Mouse (Mus musculus) Patski (cell line): ENCODE data around the gene Frat1. TPM values are rescaled to one million over a fixed set of nuclear protein-coding genes. Genes with fewer than 3 reads are reported as not detected.

ENCODE experiments used
- ATAC-seq: fragments of 100-300 bp; one replicate; pipeline ENCODE4 v1.8.0; 2021
- CTCF ChIA-PET: fragments of 350-600 bp; sonication (Branson Sonifier 250); formaldehyde crosslinking; loops from one replicate; lab custom pipeline; 2022; ENCODE audit warnings: inconsistent platforms; lab: Charles Lee
- POLR2A ChIA-PET: fragments of 350-600 bp; sonication (Branson Sonifier 250); formaldehyde crosslinking; loops from one replicate; lab custom pipeline; 2022; ENCODE audit warnings: antibody characterized with exemption, inconsistent platforms; lab: Charles Lee
- DNase-seq: peaks from one replicate; pipeline ENCODE4 v3.0.0-alpha.2; 2011; ENCODE audit warnings: low read depth, low spot score
- H3K27me3 ChIP-seq: fragments of 371-371 bp; one replicate; pipeline ENCODE4 v1.5.1; 2021
- CTCF ChIP-seq: fragments of 100-300 bp; IDR thresholded peaks from one replicate; pipeline ENCODE4 v1.5.1; 2021
- in situ Hi-C: fragments of 300-500 bp; cut with MboI; formaldehyde crosslinking; loops from 3 replicates; pipeline ENCODE4 v1.11.1; 2018; ENCODE audit warnings: low pct_unique_long_range_greater_than_20kb, mixed read lengths
- polyA plus RNA-seq: library from polyadenylated mRNA; unstranded; gene quantifications from one replicate; pipeline ENCODE4 v1.2.3, GENCODE M21; 2021

Gene Frat1
- polyA plus RNA-seq, 1 experiment from 2014 or later = 3.9 TPM

GRCm38 (mm10) chr19:41797536-41797935 is 32.2 kb upstream of the Frat1 start:
- no peak for DNase-seq
- in situ Hi-C loops = no loop called here
- ChIA-PET POLR2A (interaction anchor here (0.5 to 0.7 kb wide), 3 partner anchors 21 to 1848 kb away, joined by 3 to 4 read pairs (median 3); no protein-coding TSS in a partner anchor), CTCF (no interaction called here)
- ATAC-seq = no peak
- no peak for TF ChIP-seq CTCF
- H3K27me3 ChIP-seq = no peaks in the 10 kb centered on the region

GRCm38 (mm10) chr19:41800451-41800850 is 29.3 kb upstream of the Frat1 start:
- ChIA-PET POLR2A (no interaction called here), CTCF (interaction anchor here (1.0 to 2.0 kb wide), 2 partner anchors 9 to 37 kb away, joined by 3 to 4 read pairs; no protein-coding TSS in a partner anchor)
- H3K27me3 ChIP-seq = no peaks in the 10 kb centered on the region
- in situ Hi-C loops = no loop called here
- no peak for TF ChIP-seq CTCF
- DNase-seq (no peak), ATAC-seq (no peak)

- TF ChIP-seq CTCF = no peak
- ChIA-PET CTCF (interaction anchor here (1.0 kb wide), 1 partner anchor 10 kb away, joined by 3 read pairs; no protein-coding TSS in a partner anchor), POLR2A (no interaction called here)
- DNase-seq = no peak
- H3K27me3 ChIP-seq = no peaks in the 10 kb centered on the region
- ATAC-seq = no peak
- in situ Hi-C loops = no loop called here
Measured at GRCm38 (mm10) chr19:41800986-41801741, 28.6 kb upstream of the Frat1 start.

GRCm38 (mm10) chr19:41801742-41802369 is 27.9 kb upstream of the Frat1 start, which contains the start of gene Arhgap19:
TSS of gene Arhgap19 (minus strand) at chr19:41802047.
- peaks cover 5% of the 10 kb centered on the region for H3K27me3 ChIP-seq
- in situ Hi-C loops = no loop called here
- no peak for TF ChIP-seq CTCF
- ATAC-seq (peak; percentile 99), DNase-seq (peak; percentile 82)
- CTCF ChIA-PET = no interaction called here
- POLR2A ChIA-PET = no interaction called here

- DNase-seq (no peak), ATAC-seq (no peak)
- TF ChIP-seq CTCF = no peak
- POLR2A ChIA-PET = interaction anchor here (1.1 kb wide), 1 partner anchor 21 kb away, joined by 3 read pairs; no protein-coding TSS in a partner anchor
- in situ Hi-C loops = no loop called here
- H3K27me3 ChIP-seq = peaks cover 17% of the 10 kb centered on the region
- CTCF ChIA-PET = interaction anchor here (1.3 kb wide), 1 partner anchor 10 kb away, joined by 4 read pairs; no protein-coding TSS in a partner anchor
Measured at GRCm38 (mm10) chr19:41803322-41803721, 26.4 kb upstream of the Frat1 start.

GRCm38 (mm10) chr19:41805831-41806230 is 23.9 kb upstream of the Frat1 start:
- POLR2A ChIA-PET = no interaction called here
- peaks cover 19% of the 10 kb centered on the region for H3K27me3 ChIP-seq
- in situ Hi-C loops = no loop called here
- peak; percentile 51 for TF ChIP-seq CTCF
- no peak for ATAC-seq
- no peak for DNase-seq
- CTCF ChIA-PET = no interaction called here

- TF ChIP-seq CTCF = no peak
- DNase-seq = no peak
- peaks cover 22% of the 10 kb centered on the region for H3K27me3 ChIP-seq
- ChIA-PET POLR2A (no interaction called here), CTCF (no interaction called here)
- in situ Hi-C loops = no loop called here
- ATAC-seq = no peak
Measured at GRCm38 (mm10) chr19:41807497-41807896, 22.3 kb upstream of the Frat1 start.

GRCm38 (mm10) chr19:41808104-41808634 is 21.6 kb upstream of the Frat1 start:
- no peak for TF ChIP-seq CTCF
- DNase-seq = no peak
- POLR2A ChIA-PET = no interaction called here
- CTCF ChIA-PET = no interaction called here
- no peak for ATAC-seq
- peaks cover 29% of the 10 kb centered on the region for H3K27me3 ChIP-seq
- in situ Hi-C loops = no loop called here

GRCm38 (mm10) chr19:41810074-41810473 is 19.7 kb upstream of the Frat1 start:
- ATAC-seq (no peak), DNase-seq (no peak)
- peaks cover 29% of the 10 kb centered on the region for H3K27me3 ChIP-seq
- CTCF ChIA-PET = no interaction called here
- in situ Hi-C loops = no loop called here
- POLR2A ChIA-PET = no interaction called here
- TF ChIP-seq CTCF = no peak

- no peak for TF ChIP-seq CTCF
- CTCF ChIA-PET = interaction anchor here (1.1 kb wide), 1 partner anchor 9 kb away, joined by 4 read pairs; no protein-coding TSS in a partner anchor
- DNase-seq = no peak
- ATAC-seq = no peak
- H3K27me3 ChIP-seq = peaks cover 18% of the 10 kb centered on the region
- POLR2A ChIA-PET = no interaction called here
- in situ Hi-C loops = no loop called here
Measured at GRCm38 (mm10) chr19:41812525-41812924, 17.2 kb upstream of the Frat1 start.
